Mouse (Mus musculus): Measurements from ENCODE around the gene Xrcc3. TPM values are rescaled to one million over a fixed set of nuclear protein-coding genes. Genes with fewer than 3 reads are reported as not detected.

Xrcc3 gene
- total and polyA plus RNA-seq, 3 experiments, result 11.8 to 16.3 (median 13.3) TPM

DNA sequence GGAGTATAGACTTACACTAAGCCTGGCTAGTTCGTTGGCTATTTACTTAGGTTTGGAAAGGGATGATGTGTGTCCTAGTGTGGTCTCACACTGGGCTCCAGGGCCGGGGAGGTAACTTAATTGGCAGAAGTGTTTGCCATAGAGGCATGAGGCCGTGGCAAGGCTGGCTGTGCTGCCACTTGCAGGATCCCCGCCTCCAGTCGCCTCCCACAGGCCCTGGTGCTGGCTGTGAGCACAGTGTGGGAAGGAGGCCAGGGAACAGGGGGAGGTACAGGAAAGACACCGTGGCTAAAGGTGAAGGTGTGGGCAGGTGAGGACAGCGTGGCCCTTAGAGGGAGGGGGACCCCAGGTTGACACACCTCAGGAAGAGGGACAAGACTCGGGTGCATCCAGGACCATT is 6.3 kb upstream of the Xrcc3 start:
- no peak for DNase-seq (ENCODE audit: extremely low read depth)
- H3K27me3 ChIP-seq (replicated peaks), result no peaks in the 10 kb centered on the region
- no peak for TF ChIP-seq POLR2AphosphoS2 (IDR thresholded peaks at IDR 0.05; ENCODE audit: low read depth, low read length)
- H3K79me2 ChIP-seq (replicated peaks; ENCODE audit: control insufficient read depth, extremely low read depth, insufficient read depth, poor library complexity, severe bottlenecking), result no peaks in the 10 kb centered on the region
- H3K4me3 ChIP-seq (replicated peaks in 1 of 3; ENCODE audit: low read depth in 2 of 3, low read length in 2 of 3, poor library complexity in 1 of 3), result no peak overlapping the region
- peaks cover 4 to 7% of the 10 kb centered on the region in 2 experiments; a peak in 3 of 4 replicates for H3K4me1 ChIP-seq (ENCODE audit: control insufficient read depth in 1 of 2, insufficient read depth in 2 of 2)
- in situ Hi-C loops (cut with MboI; ENCODE audit: low pct_ligation_motif_present, low pct_unique_long_range_greater_than_20kb, low sequenced_read_pairs) (no loop called here), dilution Hi-C loops (cut with MboI; ENCODE audit: extremely low pct_ligation_motif_present, extremely low pct_unique_long_range_greater_than_20kb, low sequenced_read_pairs) (no loop called here)
- H3K9me3 ChIP-seq (replicated peaks; ENCODE audit: low read length), result no peaks in the 10 kb centered on the region
- H3K4me2 ChIP-seq (ENCODE audit: insufficient read depth, low read depth, poor library complexity, severe bottlenecking), result no peak overlapping the region
- H3K27ac ChIP-seq (ENCODE audit: insufficient read depth, low read depth), result no peak overlapping the region
- peaks cover 11 to 37% of the 10 kb centered on the region in 2 experiments for H3K36me3 ChIP-seq (replicated peaks in 1 of 2; ENCODE audit: control insufficient read depth in 1 of 2, insufficient read depth in 1 of 2, low read length in 1 of 2)
- H3K9ac ChIP-seq (ENCODE audit: insufficient read depth, low read depth), result no peak overlapping the region

- in situ Hi-C loops (cut with MboI; ENCODE audit: low pct_ligation_motif_present, low pct_unique_long_range_greater_than_20kb, low sequenced_read_pairs), result no loop called here
- no peak overlapping the region for H3K9ac ChIP-seq (ENCODE audit: insufficient read depth, low read depth)
Observed at GRCm38 (mm10) chr12:111817991-111818390, 4.3 kb upstream of the Xrcc3 start.

DNA sequence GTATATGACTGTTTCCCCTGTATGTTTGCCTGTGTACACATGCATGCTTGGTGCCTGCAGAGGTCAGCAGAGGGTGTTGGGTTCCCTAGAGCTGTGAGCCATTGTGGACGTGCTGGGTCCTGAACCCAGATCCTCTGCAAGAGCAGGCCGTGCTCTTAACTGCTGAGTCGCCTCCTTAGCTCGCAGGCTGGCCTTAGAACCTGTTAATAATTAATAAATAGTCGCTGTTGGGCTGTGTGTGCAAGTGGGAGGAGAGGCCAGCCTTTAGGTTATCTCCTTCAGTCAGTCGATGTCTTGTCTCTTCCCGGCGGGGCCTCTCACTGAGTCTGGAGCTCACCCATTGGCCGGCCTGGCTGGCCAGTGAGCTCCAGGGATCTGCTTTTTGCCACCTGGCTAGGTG is 3.3 kb upstream of the Xrcc3 start:
- DNase-seq (ENCODE audit: extremely low read depth), result no peak
- dilution Hi-C loops (cut with MboI; ENCODE audit: extremely low pct_ligation_motif_present, extremely low pct_unique_long_range_greater_than_20kb, low sequenced_read_pairs) (no loop called here), in situ Hi-C loops (cut with MboI; ENCODE audit: low pct_ligation_motif_present, low pct_unique_long_range_greater_than_20kb, low sequenced_read_pairs) (no loop called here)
- Histone ChIP-seq H3K4me1 (ENCODE audit: control insufficient read depth in 1 of 2, insufficient read depth in 2 of 2) (peaks cover 10 to 18% of the 10 kb centered on the region in 2 experiments), H3K36me3 (replicated peaks in 1 of 2; ENCODE audit: control insufficient read depth in 1 of 2, insufficient read depth in 1 of 2, low read length in 1 of 2) (peaks cover 0 to 17% of the 10 kb centered on the region in 2 experiments), H3K27me3 (replicated peaks) (no peaks in the 10 kb centered on the region), H3K27ac (ENCODE audit: insufficient read depth, low read depth) (no peak overlapping the region), H3K79me2 (replicated peaks; ENCODE audit: control insufficient read depth, extremely low read depth, insufficient read depth, poor library complexity, severe bottlenecking) (no peaks in the 10 kb centered on the region), H3K9ac (ENCODE audit: insufficient read depth, low read depth) (no peak overlapping the region), H3K4me3 (replicated peaks in 1 of 3; ENCODE audit: low read depth in 2 of 3, low read length in 2 of 3, poor library complexity in 1 of 3) (no peak overlapping the region), H3K9me3 (replicated peaks; ENCODE audit: low read length) (no peaks in the 10 kb centered on the region), H3K4me2 (ENCODE audit: insufficient read depth, low read depth, poor library complexity, severe bottlenecking) (no peak overlapping the region)
- TF ChIP-seq POLR2A (IDR thresholded peaks at IDR 0.05; ENCODE audit: low read depth, low read length) (no peak), GABPA (IDR thresholded peaks at IDR 0.05; ENCODE audit: insufficient replicate concordance, low read depth, low read length) (no peak), SMC3 (IDR thresholded peaks at IDR 0.05; ENCODE audit: low read depth, low read length) (peak; percentile 3; the same call in 1 of the 2 replicates), USF1 (IDR thresholded peaks at IDR 0.05; ENCODE audit: low read depth, low read length) (no peak)

More at GRCm38 (mm10) chr12:111817991-111818390, 4.3 kb upstream of the Xrcc3 start:
- Histone ChIP-seq H3K27ac (ENCODE audit: insufficient read depth, low read depth) (no peak overlapping the region), H3K9me3 (replicated peaks; ENCODE audit: low read length) (no peaks in the 10 kb centered on the region), H3K4me3 (replicated peaks in 1 of 3; ENCODE audit: low read depth in 2 of 3, low read length in 2 of 3, poor library complexity in 1 of 3) (no peak overlapping the region), H3K79me2 (replicated peaks; ENCODE audit: control insufficient read depth, extremely low read depth, insufficient read depth, poor library complexity, severe bottlenecking) (no peaks in the 10 kb centered on the region), H3K4me1 (ENCODE audit: control insufficient read depth in 1 of 2, insufficient read depth in 2 of 2) (peaks cover 5 to 12% of the 10 kb centered on the region in 2 experiments), H3K27me3 (replicated peaks) (no peaks in the 10 kb centered on the region), H3K36me3 (replicated peaks in 1 of 2; ENCODE audit: control insufficient read depth in 1 of 2, insufficient read depth in 1 of 2, low read length in 1 of 2) (peaks cover 0 to 17% of the 10 kb centered on the region in 2 experiments), H3K4me2 (ENCODE audit: insufficient read depth, low read depth, poor library complexity, severe bottlenecking) (no peak overlapping the region)
- TF ChIP-seq NRF1 (IDR thresholded peaks at IDR 0.05; ENCODE audit: low read depth, low read length) (no peak), ZKSCAN1 (IDR thresholded peaks at IDR 0.05; ENCODE audit: borderline replicate concordance, low read depth, low read length) (no peak), MEF2A (IDR thresholded peaks at IDR 0.05; ENCODE audit: borderline replicate concordance, low read depth, low read length) (no peak), RAD21 (IDR thresholded peaks at IDR 0.05; ENCODE audit: low read depth, low read length) (no peak), TBP (conservative IDR thresholded peaks at IDR 0.05; ENCODE audit: low read depth, low read length) (no peak), EP300 (IDR thresholded peaks at IDR 0.05; ENCODE audit: low read length) (no peak), POLR2A (IDR thresholded peaks at IDR 0.05; ENCODE audit: low read depth, low read length) (no peak), MAX (IDR thresholded peaks at IDR 0.05; ENCODE audit: low read length) (no peak), PAX5 (IDR thresholded peaks at IDR 0.05; ENCODE audit: low read length) (no peak), CHD2 (IDR thresholded peaks at IDR 0.05; ENCODE audit: low read length) (no peak), SIN3A (IDR thresholded peaks at IDR 0.05; ENCODE audit: low read length) (no peak), GABPA (IDR thresholded peaks at IDR 0.05; ENCODE audit: insufficient replicate concordance, low read depth, low read length) (no peak), E2F4 (IDR thresholded peaks at IDR 0.05; ENCODE audit: insufficient replicate concordance, low read depth, low read length) (no peak), SMC3 (IDR thresholded peaks at IDR 0.05; ENCODE audit: low read depth, low read length) (no peak), MAZ (IDR thresholded peaks at IDR 0.05; ENCODE audit: low read depth, low read length) (no peak), POLR2AphosphoS2 (IDR thresholded peaks at IDR 0.05; ENCODE audit: low read depth, low read length) (no peak), RCOR1 (conservative IDR thresholded peaks at IDR 0.05; ENCODE audit: low read depth, low read length) (no peak), NELFE (IDR thresholded peaks at IDR 0.05; ENCODE audit: low read depth, low read length) (no peak), ZC3H11A (IDR thresholded peaks at IDR 0.05; ENCODE audit: low read depth, low read length) (no peak), IRF4 (IDR thresholded peaks at IDR 0.05; ENCODE audit: low read depth, low read length) (no peak)
- DNase-seq (ENCODE audit: extremely low read depth), result no peak
- dilution Hi-C loops (cut with MboI; ENCODE audit: extremely low pct_ligation_motif_present, extremely low pct_unique_long_range_greater_than_20kb, low sequenced_read_pairs), result no loop called here

All from CH12.LX (cell line).